Mouse (Mus musculus) hindlimb bud, embryonic 11.5 days (tissue): Measurements from ENCODE around the gene Naxe.

Experiments
- DNase-seq: peaks from one replicate; pipeline ENCODE4 v3.0.0-alpha.2; 2012; ENCODE audit warnings: low read depth, low spot score; ENCODE audit errors: extremely low spot score

Gene Naxe

GRCm38 (mm10) chr3:88057902-88058696, at the start of gene Naxe:
Gene Naxe (minus strand): TSS chr3:88058495.
- DNase-seq: peak; percentile 54

GRCm38 (mm10) chr3:88106126-88106525, 47.8 kb upstream of the Naxe start:
- no peak for DNase-seq

DNA sequence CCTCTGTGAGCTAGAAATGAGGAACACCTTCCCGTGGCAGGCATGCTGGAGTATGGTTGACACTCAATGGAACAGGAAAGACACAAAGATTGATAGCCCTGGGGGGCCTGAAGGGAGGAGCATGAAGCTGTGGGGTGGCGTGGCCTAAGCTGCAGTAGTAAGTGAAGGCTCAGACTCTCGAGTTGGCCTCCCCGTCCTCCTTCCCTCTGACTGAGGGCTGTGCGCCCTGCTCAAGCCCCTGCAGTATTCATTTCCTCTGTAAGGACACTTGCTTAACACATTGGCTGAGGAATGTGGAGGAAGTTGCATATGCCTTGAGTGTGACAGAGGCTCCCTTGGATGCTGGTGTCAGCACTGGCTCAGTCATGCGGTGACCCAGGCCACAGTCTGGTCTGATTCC, 44.3 kb upstream of the Naxe start:
- DNase-seq: no peak

GRCm38 (mm10) chr3:88102196-88102595, 43.9 kb upstream of the Naxe start:
- no peak for DNase-seq

- no peak for DNase-seq
Observed at GRCm38 (mm10) chr3:88101736-88102135, 43.4 kb upstream of the Naxe start.

- DNase-seq: no peak
Observed at GRCm38 (mm10) chr3:88100251-88100650, 42.0 kb upstream of the Naxe start.

- DNase-seq: no peak
Observed at GRCm38 (mm10) chr3:88097666-88098065, 39.4 kb upstream of the Naxe start.

DNA sequence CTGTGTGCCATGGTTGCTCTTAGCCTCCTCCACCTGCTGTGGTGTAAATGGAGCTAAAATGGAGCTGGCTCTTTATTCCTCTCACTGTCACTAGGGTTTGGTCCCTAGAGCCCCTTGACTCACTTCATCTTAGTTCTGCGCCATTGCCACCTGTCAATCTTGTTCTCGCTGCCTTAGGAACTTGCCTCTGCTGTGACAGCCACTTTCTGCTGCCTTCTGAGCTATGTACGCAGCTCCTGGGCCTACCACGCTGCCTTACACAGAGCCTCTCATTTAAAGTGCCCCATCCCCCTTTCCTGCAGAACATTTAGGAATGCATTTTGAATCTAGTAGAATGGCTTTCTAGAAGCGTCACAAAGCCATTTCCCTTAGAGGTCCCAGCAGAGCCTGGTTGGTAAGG, 35.8 kb upstream of the Naxe start:
- DNase-seq: no peak

DNA sequence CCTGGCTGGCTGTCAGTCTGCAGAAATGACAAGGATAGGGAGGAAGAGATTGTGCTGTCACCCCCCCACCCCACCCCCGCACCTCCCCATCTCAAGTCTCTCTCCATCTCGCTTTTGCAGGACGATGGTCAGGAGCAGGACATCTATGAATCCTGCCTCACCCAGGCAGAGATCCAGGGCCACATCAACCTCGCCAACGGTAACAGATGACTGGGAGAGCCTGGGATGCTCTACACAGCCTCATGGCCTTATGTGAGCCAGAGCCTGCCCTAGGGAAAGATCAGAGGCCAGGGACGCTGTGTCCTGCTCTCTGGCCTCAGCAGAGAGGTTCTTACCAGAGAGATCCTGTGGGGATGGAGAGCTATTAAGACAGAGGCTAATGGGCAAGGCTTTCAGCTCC, 32.3 kb upstream of the Naxe start:
- no peak for DNase-seq

DNA sequence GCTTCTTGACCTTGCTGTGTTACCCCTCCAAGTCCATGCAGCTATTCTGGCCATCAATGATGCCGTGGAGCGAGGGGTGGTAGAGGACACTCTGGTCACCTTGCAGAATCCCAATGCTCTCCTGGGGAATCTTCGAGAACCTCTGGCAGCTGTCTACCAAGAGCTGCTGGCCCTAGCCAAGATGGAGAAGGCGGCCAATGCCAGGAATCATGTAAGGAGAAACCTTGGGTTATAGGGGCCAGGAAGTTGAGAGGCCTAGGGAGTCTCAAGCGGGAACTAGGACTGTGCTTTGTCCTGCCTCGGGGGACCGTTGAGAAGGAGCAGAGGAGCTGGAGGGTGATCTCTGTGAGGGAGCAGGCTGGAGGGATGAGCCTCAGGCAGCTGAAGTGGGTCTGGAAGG, 31.8 kb upstream of the Naxe start:
- no peak for DNase-seq

GRCm38 (mm10) chr3:88087688-88088087, 29.4 kb upstream of the Naxe start:
- no peak for DNase-seq

DNA sequence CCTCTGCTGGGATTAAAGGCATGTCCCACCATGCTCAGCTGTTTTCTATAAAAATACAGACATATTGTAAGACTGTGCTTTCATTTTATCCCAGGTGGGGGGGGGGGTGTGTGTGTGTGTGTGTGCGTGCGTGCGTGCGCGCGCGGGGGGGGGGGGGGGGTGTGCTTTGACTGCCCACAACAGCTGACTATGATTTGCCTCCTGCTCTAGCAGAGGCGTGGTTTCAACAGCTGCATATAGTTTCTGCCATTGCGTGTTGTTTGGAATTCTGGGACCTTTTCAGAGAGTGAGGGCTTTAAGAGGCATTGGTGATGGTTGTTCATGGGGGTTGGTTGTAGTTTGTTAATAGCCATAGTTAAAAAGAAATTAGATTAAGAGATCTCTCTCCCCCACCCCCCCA, 27.2 kb upstream of the Naxe start:
- no peak for DNase-seq

GRCm38 (mm10) chr3:88084001-88084400, 25.7 kb upstream of the Naxe start:
- no peak for DNase-seq

GRCm38 (mm10) chr3:88082663-88083062, 24.4 kb upstream of the Naxe start:
- DNase-seq: no peak

- no peak for DNase-seq
Observed at GRCm38 (mm10) chr3:88082224-88082618, 23.9 kb upstream of the Naxe start.

DNA sequence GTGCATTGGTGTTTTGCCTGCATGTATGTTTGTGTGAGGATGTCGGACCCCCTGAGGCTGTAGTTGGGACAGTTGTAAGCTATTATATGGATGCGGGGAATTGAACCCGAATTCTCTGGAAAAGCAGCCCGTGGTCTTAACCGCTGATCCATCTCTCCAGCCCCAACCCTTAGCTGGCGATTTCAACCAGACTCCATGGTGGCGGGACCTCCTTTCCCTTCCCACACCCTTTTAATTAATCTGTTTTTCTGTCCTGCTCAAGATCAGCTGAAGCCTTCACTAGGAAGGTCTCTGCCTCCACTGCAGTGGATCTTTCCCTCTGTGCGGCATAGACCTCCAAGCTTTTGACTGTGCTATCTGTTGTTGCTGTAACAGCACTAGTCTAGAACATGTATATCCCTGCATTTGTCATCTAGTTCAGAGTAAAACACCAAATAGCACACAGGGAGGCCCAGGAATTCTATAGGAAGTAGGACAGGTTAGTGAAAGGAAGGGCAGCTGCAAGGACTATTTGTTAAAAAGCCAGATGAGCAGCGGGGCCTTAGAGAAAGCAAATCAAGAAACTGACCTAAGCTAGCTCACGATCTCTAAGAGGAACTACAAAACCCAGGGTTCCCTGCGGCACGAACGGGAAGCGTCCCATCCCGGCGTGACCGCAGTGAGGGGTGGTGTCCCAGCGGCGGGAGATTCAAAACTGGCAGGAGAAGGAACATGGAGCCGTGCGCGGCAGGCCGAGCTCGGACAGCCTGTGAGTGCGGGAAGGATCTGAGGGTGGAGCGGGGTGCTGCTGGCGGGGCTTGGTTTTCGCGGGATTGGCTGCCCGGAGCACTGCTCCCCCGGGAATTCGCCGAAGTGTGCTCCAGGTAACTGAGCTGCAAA, 23.3 kb upstream of the Naxe start, which contains the start of gene Iqgap3:
Gene Iqgap3, plus strand, starts transcription at position 627 of the 879 bp plus-strand sequence.
- DNase-seq: no peak

DNA sequence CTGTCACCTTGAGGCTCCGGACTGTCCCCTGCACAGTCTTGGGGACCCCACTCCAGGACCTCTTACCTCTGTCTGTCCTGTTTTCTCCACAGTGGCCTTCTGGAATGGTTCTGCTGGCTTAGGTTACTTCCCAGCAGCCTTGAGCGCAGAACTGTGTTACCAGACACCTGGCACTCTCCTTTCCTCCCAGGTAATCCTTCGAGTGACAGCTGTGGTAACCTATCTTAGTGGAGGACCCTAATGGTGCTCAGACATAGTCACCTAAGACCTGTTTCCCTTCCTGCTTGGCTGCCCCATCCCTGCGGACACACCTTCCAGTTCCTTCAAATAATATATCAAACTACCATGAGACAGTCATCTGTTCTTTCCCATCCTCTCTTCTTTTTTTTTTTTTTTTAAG, 19.9 kb upstream of the Naxe start, which contains the start of gene Ttc24:
Gene Ttc24, minus strand, starts transcription at position 101 of the 400 bp plus-strand sequence.
- no peak for DNase-seq

DNA sequence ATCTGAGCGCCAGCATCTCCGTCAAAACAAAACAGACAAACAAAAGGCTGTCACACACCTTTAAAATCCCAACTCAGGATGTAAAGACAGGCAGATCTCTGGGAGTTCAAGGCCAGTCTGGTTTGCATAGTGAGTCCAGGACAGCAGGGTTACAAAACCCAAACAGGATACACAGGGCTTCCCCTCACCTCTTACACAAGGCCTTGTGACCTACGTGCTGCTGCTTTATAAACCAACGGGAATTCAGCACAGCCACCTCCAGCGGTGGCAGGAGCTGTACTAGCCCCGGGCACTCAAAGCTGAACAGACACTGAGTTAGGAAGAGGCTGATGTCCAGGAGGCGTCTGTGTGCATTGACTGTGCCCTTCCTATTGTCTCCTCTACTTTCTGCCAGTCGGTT, 19.1 kb upstream of the Naxe start:
- no peak for DNase-seq

DNA sequence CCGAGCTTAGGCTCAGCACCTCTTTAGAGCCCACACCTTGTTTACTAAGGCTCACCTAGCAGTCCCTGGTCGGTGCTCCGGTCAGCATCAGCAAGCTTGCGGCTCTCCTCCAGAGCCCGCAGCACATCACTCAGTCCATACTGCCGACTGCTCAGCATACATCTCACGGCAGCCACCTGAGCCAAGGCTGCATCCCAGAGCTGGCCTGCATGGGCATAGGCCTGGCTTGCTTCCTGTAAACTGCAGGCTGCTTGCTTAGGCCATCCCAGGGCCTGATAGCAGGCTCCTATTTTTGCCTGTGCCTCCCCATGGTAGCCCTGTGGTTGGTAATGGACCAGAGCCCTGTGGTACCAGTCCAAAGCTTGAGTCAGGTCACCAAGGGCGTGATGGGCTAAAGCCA, 16.5 kb upstream of the Naxe start:
- no peak for DNase-seq

DNA sequence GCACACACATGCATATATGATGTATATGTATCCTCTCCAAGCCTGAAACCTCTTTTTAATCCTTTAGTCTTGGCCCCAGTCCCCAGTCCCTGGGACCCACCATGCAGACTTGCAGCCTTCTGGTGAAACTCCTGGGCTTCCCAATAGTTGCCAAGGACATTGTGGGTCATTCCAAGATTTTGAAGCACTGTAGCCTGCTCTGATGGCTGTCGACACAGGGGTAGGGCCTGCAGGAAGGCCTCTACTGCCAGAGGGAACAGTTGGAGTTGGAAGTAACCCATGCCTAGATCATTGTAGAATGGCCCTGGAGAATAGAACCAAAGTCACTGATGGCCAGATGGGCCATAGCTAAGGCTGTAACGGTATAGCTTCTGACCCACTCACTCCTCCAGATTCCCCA, 16.1 kb upstream of the Naxe start:
- DNase-seq: no peak

DNA sequence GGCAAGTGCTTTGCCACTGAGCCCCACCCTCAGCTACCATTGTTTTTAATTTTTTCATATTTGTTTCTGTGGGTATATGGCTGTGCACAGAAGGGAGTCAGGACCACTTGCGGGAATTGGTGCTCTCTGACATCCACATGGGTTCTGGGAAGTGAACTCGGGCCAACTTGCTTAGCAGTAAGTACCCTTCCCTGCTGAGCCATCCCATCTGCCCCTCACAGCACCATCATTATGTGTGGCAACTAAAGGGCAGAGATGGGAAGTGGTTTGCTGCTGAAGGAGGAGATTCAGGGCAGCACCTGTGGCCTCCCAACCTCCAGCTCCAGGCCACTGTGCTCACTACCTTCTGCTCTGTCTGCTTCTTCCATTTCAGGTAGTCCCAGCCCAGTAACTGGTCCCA, 15.3 kb upstream of the Naxe start:
- DNase-seq: no peak

DNA sequence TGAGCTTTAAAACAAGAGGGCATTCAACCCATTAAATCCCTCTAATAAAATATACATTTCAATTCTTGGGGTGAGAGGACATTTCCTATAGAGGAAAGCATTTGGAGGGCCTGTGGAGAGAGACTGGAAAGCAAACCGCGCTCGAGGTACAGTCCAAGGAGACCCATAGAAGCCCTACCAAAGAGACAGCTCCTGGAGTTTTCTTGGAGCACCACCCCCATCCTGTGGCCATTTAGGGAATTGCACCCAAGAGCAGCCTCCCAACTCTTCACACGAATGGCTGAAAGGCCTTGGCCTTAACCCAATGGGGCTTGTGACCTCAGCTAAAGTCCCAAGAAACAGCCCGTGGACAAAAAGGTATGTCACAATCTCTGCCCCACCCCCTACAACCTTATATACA, 13.5 kb upstream of the Naxe start:
- peak; percentile 73 for DNase-seq
